Mouse (Mus musculus) myocyte (in vitro differentiated cells): Measurements from ENCODE around the gene Ttc21a.

Source experiments
- E2F4 ChIP-seq: IDR thresholded peaks from one replicate; pipeline ENCODE4 v1.6.1; 2011; ENCODE audit warnings: mild to moderate bottlenecking, control low read depth, moderate library complexity; ENCODE audit not compliant: insufficient read depth
- MAX ChIP-seq: IDR thresholded peaks from one replicate; pipeline ENCODE4 v1.6.1; 2011; ENCODE audit warnings: low read depth, mild to moderate bottlenecking, control low read depth
- MYOD1 ChIP-seq, 3 experiments: IDR thresholded peaks; one replicate each; pipeline ENCODE4 v1.6.1; 2011; ENCODE audit warnings: control low read depth in 2 of 3, low read depth in 2 of 3, mild to moderate bottlenecking in 2 of 3, moderate library complexity in 1 of 3; ENCODE audit not compliant: insufficient read length in 2 of 3, control insufficient read depth in 1 of 3
- POLR2A ChIP-seq: IDR thresholded peaks from one replicate; pipeline ENCODE4 v1.6.1; 2011; ENCODE audit warnings: low read depth, mild to moderate bottlenecking, control low read depth, moderate library complexity; ENCODE audit not compliant: insufficient read length
- REST ChIP-seq: IDR thresholded peaks from one replicate; pipeline ENCODE4 v1.6.1; 2011; ENCODE audit warnings: mild to moderate bottlenecking, control low read depth, moderate library complexity; ENCODE audit not compliant: insufficient read depth, insufficient read length
- TCF12 ChIP-seq: IDR thresholded peaks from one replicate; pipeline ENCODE4 v1.6.1; 2011; ENCODE audit warnings: mild to moderate bottlenecking, control low read depth; ENCODE audit not compliant: poor library complexity, insufficient read depth, severe bottlenecking
- TCF3 ChIP-seq: IDR thresholded peaks from one replicate; pipeline ENCODE4 v1.6.1; 2011; ENCODE audit warnings: low read depth, control low read depth; ENCODE audit not compliant: insufficient read length
- USF1 ChIP-seq: IDR thresholded peaks from one replicate; pipeline ENCODE4 v1.6.1; 2011; ENCODE audit warnings: low read depth, mild to moderate bottlenecking, control low read depth, moderate library complexity

GRCm38 (mm10) chr9:119899446-119899845 lies 38.0 kb upstream of the Ttc21a start:
- TF ChIP-seq POLR2A = no peak
- TF ChIP-seq USF1 = no peak
- TF ChIP-seq REST = no peak
- no peak for TF ChIP-seq MAX
- TF ChIP-seq E2F4 = no peak
- no peak for TF ChIP-seq TCF3
- TF ChIP-seq TCF12 = no peak
- TF ChIP-seq MYOD1 (IDR thresholded peaks at IDR 0.05; ENCODE audit: control insufficient read depth in 1 of 3, insufficient read length in 2 of 3, low read depth in 2 of 3) = no peak
